Mouse (Mus musculus): Measurements from ENCODE around the gene Muc4.

The Muc4 gene

GRCm38 (mm10) chr16:32807408-32808185 is 71.9 kb downstream of the Muc4 start:
- no peak for DNase-seq

GRCm38 (mm10) chr16:32810321-32810720 is 74.6 kb downstream of the Muc4 start, which contains the start of gene Smbd1:
Gene Smbd1 (minus strand): TSS chr16:32810477.
- DNase-seq: no peak

GRCm38 (mm10) chr16:32812888-32813361 is 77.2 kb downstream of the Muc4 start:
- DNase-seq: peak; percentile 91

DNA sequence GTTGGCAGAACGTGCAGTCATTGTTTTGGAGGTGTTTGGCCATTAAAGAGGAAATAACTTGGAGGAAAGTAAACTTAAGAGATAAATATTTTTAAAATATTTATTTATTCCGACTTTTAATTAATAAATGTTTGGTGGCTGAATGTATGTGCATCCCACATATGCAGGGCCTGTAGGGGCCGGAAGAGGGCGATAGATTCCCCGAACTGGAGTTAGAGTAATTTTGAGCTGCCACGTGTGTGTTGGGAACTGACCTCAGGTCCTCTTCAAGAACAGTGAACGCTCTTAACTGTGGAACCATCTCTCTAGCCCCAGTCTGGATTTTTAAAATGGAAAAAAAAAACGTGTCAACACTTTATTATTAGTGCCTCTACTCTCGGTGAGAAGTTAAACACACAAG is 77.7 kb downstream of the Muc4 start:
- DNase-seq: no peak

- DNase-seq: no peak
Observed at GRCm38 (mm10) chr16:32813771-32814170, 78.1 kb downstream of the Muc4 start.

DNA sequence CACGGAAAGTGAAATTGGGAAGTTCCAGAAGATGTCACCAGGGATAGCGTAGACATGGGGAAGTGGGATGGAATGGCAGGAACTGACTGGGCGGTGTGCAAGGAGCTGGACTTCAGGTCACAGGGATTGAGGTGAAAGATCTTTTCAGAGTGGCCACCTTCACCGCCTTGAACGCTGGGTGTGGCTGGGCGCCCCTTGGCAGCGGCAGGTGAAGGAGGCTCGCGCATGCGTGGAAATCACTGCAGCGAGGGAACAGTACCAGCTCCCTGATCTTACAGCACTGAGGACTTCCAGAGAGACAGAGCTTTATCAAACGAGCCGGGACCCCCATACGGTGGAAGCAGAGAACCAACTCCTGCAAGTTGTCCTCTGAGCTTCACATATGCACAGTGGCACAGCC is 78.9 kb downstream of the Muc4 start:
- DNase-seq: peak; percentile 54

- no peak for DNase-seq
Observed at GRCm38 (mm10) chr16:32815160-32815605, 79.5 kb downstream of the Muc4 start.

GRCm38 (mm10) chr16:32818036-32818435 is 82.3 kb downstream of the Muc4 start:
- DNase-seq: no peak

DNA sequence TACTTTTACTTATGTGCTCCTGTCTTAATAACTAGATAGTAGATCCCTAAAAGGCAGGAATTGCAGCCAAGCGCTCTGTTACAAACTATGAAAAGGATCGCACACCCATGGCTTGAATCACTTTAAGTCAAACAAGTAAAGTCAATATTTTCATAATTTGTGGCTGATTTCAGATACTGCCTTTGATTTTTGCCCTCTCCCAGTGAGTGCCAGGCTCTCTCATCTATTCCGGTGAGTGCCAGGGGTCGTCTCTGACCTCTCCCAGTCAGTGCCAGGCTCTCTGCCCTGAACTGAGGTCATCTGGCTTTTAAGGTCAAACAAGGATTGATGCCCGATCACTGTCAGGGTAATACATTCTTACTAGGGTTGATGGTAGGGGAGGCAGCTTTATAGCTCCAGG is 82.8 kb downstream of the Muc4 start:
- DNase-seq: no peak

DNA sequence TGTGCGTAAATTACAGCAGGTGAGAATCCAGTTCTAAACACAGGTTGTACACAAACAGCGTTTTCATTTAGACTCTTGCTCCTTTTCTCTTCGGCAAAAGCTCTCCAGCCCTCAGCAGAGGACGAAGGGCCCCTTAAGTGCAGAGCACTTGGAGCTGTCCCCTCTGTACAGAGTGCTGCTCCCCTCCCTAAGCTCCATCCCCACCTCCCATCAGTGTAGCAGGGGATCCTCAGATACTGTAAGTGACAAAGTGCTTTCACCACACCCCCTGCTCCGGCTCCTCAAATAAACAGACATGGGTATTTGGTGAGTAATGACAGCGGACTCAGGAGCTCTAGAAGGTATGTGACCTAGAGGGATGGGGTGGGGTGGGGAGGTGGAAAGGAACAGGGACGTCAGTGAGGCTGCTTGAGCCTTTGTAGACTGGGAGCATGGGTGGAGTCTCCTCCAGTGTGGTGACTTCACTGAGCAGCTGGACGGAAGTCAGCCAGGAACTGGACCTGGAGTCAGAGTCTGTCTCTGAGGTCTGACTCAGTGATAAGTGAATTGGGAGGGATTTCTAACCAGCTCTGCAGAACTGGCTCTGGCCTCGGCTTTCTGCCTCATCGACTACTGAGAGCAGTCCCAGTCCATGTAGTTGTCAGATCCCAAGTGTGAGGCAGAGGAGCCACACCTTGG is 86.2 kb downstream of the Muc4 start:
- no peak for DNase-seq

DNA sequence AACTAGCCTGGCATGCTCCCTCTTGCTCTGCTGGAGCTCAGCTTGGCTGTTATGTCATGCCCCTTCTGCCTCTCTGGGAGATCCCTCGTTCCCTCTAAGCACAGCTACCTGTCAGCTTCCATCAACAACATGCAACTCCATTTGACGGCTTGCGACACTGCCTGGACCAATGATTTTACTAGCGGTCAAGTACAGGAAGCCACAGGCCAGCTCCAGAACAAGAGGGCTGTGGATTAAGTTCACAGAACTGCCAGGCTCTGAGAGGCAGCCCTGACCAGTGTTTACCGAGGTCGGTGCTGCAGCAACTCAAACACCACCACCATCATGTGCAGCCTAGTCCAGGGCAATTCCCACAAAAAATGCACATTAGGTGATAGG is 86.8 kb downstream of the Muc4 start:
- no peak for DNase-seq

DNA sequence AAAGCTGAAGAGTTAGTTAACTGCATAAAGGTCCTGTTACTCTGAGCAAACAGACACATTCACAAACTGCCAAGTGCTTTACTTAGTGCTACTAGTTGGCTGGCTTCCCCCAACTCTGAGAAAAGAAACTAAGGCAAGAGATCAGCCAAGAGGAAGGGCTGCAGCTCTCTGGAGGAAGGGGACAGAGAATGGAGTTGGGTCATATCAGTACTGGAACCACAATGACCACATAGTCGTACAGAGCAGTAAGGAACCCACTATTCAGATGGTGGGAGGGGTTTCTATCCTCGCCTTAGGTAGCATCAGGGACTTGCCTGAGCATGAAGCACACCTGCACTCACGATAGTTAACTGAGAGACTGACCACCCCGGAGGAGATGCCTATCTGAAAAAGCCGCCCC is 87.2 kb downstream of the Muc4 start:
- DNase-seq: no peak

- DNase-seq: no peak
Observed at GRCm38 (mm10) chr16:32823487-32823886, 87.8 kb downstream of the Muc4 start.

DNA sequence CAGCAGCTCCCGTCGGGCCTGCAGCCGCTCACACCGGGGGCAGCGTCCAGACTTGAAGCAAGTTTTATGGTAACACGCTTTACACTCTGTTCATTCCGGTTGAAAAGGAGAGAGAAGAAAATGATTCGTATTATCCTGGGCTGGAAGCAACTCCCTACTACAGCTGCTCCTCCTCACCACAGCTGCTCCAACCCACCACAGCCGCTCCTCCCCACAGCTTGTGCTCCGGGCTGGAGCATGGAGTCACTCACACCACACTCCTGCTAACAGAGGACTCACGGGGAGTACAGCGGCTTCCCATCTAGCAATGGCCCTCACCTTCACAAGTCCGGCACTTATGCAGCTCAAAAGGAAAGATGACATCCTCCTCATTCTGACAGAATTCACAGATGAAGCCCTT is 88.4 kb downstream of the Muc4 start:
- DNase-seq: no peak

DNA sequence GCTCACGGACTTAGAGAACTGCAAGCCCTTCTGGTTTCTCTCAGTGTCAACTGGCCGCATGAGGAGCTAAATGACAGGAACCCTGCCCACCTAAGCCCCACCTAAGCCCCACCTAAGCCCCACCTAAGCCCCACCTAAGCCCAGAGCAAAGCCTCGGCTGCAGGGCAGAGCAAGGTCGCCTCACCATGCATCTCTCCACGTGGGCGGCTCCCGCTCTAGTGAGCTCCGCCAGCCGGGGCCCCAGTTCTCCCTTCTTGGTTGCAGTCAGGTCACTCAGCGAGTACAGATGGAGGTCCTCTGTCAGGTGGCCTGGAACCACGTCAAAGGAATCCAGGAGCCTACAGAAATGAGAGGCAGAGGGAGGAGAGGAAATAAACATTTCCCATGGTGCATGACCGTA is 89.7 kb downstream of the Muc4 start:
- no peak for DNase-seq

DNA sequence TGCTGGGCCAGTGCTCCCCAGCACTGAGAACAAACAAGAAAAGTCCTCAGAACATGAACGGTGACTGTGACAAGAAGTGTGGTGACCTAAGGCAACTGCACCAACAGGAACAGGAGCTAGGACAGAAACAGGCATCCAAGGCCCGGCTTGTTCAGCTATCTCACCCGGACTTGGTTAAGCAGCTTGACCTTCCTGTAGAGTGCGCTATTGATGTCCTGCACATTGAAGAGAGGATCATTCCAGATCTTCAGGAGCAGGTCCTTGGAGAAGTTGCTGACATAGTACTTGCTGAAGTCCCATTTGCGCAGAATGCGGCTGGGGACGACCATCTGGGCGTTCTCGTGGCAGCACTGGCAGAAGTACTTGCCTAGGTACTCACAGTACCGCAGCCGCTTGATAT is 90.8 kb downstream of the Muc4 start:
- peak; percentile 20 for DNase-seq

- no peak for DNase-seq
Observed at GRCm38 (mm10) chr16:32829104-32829503, 93.4 kb downstream of the Muc4 start.

DNA sequence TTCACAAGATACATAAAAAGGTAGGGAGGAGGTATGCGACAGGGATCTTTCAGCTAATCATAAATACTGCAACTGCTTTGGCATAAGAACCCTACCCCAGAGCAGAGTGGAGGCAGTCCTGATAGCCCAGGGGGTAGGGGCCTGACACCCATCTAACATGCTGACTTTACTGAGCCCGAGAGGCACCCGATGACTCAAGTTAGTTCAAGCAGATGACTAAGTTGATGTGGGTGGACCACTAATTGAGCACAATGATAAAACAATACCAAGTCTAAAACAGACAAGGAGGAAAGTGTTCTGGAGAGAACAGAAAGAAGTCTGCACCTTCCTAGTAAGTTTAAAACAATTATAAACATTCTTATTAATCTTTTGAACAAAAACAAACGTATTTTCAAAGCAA is 95.8 kb downstream of the Muc4 start:
- DNase-seq: no peak
